Mouse (Mus musculus) urinary bladder, postnatal 4 days (tissue): ENCODE measurements at regions not wholly inside any gene's neighbourhood (a gene's known extent, or its start where the extent isn't known, plus 50 kb on each side); places are given as distances from the start of the nearest gene placed in this dataset.

ENCODE experiments used
- DNase-seq, 2 experiments: peaks; one replicate each; pipeline ENCODE4 v3.0.0; 2021 to 2022; ENCODE audit warnings: low spot score in 2 of 2

GRCm38 (mm10) chr4:82092296-82093230 lies 613.0 kb downstream of the Nfib start:
- DNase-seq = no peak

- DNase-seq = no peak
Observed at GRCm38 (mm10) chr4:82089657-82090056, 615.9 kb downstream of the Nfib start.

- DNase-seq = no peak
Observed at GRCm38 (mm10) chr4:82083519-82083918, 622.0 kb downstream of the Nfib start.

- no peak for DNase-seq
Observed at GRCm38 (mm10) chr4:82068050-82068449, 625.4 kb upstream of the Mpdz start.

GRCm38 (mm10) chr4:82065641-82066358 lies 623.2 kb upstream of the Mpdz start:
- DNase-seq = no peak

- DNase-seq = no peak
Observed at GRCm38 (mm10) chr4:82062726-82063125, 620.1 kb upstream of the Mpdz start.

- DNase-seq = no peak
Observed at GRCm38 (mm10) chr4:82056671-82057070, 614.1 kb upstream of the Mpdz start.

GRCm38 (mm10) chr4:82048171-82048570 lies 605.6 kb upstream of the Mpdz start:
- DNase-seq = no peak

GRCm38 (mm10) chr4:82037473-82037872 lies 594.9 kb upstream of the Mpdz start:
- no peak for DNase-seq

GRCm38 (mm10) chr4:82035074-82035703 lies 592.6 kb upstream of the Mpdz start:
- no peak for DNase-seq

- no peak for DNase-seq
Observed at GRCm38 (mm10) chr4:82029237-82029636, 586.6 kb upstream of the Mpdz start.

GRCm38 (mm10) chr4:82027447-82027881 lies 584.8 kb upstream of the Mpdz start:
- DNase-seq = no peak

GRCm38 (mm10) chr4:82001406-82001732 lies 558.8 kb upstream of the Mpdz start:
- no peak for DNase-seq

GRCm38 (mm10) chr4:82000590-82001405 lies 558.2 kb upstream of the Mpdz start:
- DNase-seq = no peak

GRCm38 (mm10) chr4:81999654-82000314 lies 557.2 kb upstream of the Mpdz start:
- no peak for DNase-seq

- no peak for DNase-seq
Observed at GRCm38 (mm10) chr4:81999093-81999492, 556.5 kb upstream of the Mpdz start.

GRCm38 (mm10) chr4:81996445-81996844 lies 553.8 kb upstream of the Mpdz start:
- no peak for DNase-seq

- DNase-seq = no peak
Observed at GRCm38 (mm10) chr4:81995243-81995642, 552.6 kb upstream of the Mpdz start.

GRCm38 (mm10) chr4:81988796-81989195 lies 546.2 kb upstream of the Mpdz start:
- DNase-seq = no peak

GRCm38 (mm10) chr4:81986616-81987015 lies 544.0 kb upstream of the Mpdz start:
- DNase-seq = no peak

- no peak for DNase-seq
Observed at GRCm38 (mm10) chr4:81981811-81982210, 539.2 kb upstream of the Mpdz start.
